Mouse (Mus musculus) megakaryocyte progenitor cell, adult 5-6 weeks (primary cell): ENCODE results near the gene Gpr35. TPM values are rescaled to one million over a fixed set of nuclear protein-coding genes. Genes with fewer than 3 reads are reported as not detected.

Experiments
- ATAC-seq: replicated peaks from 2 replicates; pipeline ENCODE4 v1.8.0; 2016; ENCODE audit warnings: mild to moderate bottlenecking, moderate TSS enrichment, inconsistent platforms; ENCODE audit not compliant: poor library complexity
- total RNA-seq, 2 experiments: library from RNA; stranded (forward) in 1 of 2; stranded (reverse) in 1 of 2; fragments of 157-497, 149-512 nt in 1 of 2; fragments of 200-1000 nt in 1 of 2; gene quantifications; 2 replicates each; pipeline versions ENCODE4 v1.2.3 to v1.2.4; 2015 to 2017

Gpr35 gene
- total RNA-seq, 2 experiments from 2014 or later = 1.1 to 1.6 TPM

- no peak for ATAC-seq
These were observed 85.3 kb downstream of the Gpr35 start for GRCm38 (mm10) chr1:93035981-93036380.

Other genes with a start within 250 kb of the Gpr35 start
- gene Gpc1, start 119.2 kb upstream of the Gpr35 start, total RNA-seq (2015) = 41.5 and 51.3 TPM in 2 replicates
- 58.8 and 70.5 TPM in 2 replicates for gene Gpc1, start 119.2 kb upstream of the Gpr35 start, total RNA-seq (2017)
- 0.27 TPM in 1 of 2 replicates, not detected in the other for gene Ankmy1, start 48.0 kb upstream of the Gpr35 start, total RNA-seq (2015)
- gene Ankmy1, start 48.0 kb upstream of the Gpr35 start, total RNA-seq (2017) = 0.34 TPM in 1 of 2 replicates, not detected in the other
- 8.5 and 10.0 TPM in 2 replicates for gene Dusp28, start 43.9 kb upstream of the Gpr35 start, total RNA-seq (2015)
- gene Dusp28, start 43.9 kb upstream of the Gpr35 start, total RNA-seq (2017) = 2.2 and 2.9 TPM in 2 replicates
- 18.2 and 22.8 TPM in 2 replicates for gene Rnpepl1, start 40.1 kb upstream of the Gpr35 start, total RNA-seq (2015)
- 11.4 and 15.7 TPM in 2 replicates for gene Rnpepl1, start 40.1 kb upstream of the Gpr35 start, total RNA-seq (2017)
- gene Capn10, start 16.5 kb upstream of the Gpr35 start, total RNA-seq (2015) = 4.4 and 6.9 TPM in 2 replicates
- 8.2 and 9.2 TPM in 2 replicates for gene Capn10, start 16.5 kb upstream of the Gpr35 start, total RNA-seq (2017)
- not detected in 2 replicates for gene Aqp12, start 55.5 kb downstream of the Gpr35 start, total RNA-seq (2015)
- gene Aqp12, start 55.5 kb downstream of the Gpr35 start, total RNA-seq (2017) = not detected in 2 replicates
- 0.05 TPM in 1 of 2 replicates, not detected in the other for gene Kif1a, start 151.1 kb downstream of the Gpr35 start, total RNA-seq (2015)
- not detected in 2 replicates for gene Kif1a, start 151.1 kb downstream of the Gpr35 start, total RNA-seq (2017)
- gene Agxt, start 184.4 kb downstream of the Gpr35 start, total RNA-seq (2015) = not detected in 2 replicates
- gene Agxt, start 184.4 kb downstream of the Gpr35 start, total RNA-seq (2017) = not detected in 2 replicates
- gene 2310007B03Rik, start 210.1 kb downstream of the Gpr35 start, total RNA-seq (2015) = not detected in 2 replicates
- gene 2310007B03Rik, start 210.1 kb downstream of the Gpr35 start, total RNA-seq (2017) = not detected in 2 replicates
- not detected in 2 replicates for gene Crocc2, start 217.9 kb downstream of the Gpr35 start, total RNA-seq (2015)
- gene Crocc2, start 217.9 kb downstream of the Gpr35 start, total RNA-seq (2017) = not detected in 2 replicates